Mouse (Mus musculus): Measurements from ENCODE around the gene Gucd1.
"Not testable (repeated sequence)": the region's sequence is repeated elsewhere in the genome, so short reads cannot be mapped to it uniquely, and the experiment has no call there.

Gene Gucd1

DNA sequence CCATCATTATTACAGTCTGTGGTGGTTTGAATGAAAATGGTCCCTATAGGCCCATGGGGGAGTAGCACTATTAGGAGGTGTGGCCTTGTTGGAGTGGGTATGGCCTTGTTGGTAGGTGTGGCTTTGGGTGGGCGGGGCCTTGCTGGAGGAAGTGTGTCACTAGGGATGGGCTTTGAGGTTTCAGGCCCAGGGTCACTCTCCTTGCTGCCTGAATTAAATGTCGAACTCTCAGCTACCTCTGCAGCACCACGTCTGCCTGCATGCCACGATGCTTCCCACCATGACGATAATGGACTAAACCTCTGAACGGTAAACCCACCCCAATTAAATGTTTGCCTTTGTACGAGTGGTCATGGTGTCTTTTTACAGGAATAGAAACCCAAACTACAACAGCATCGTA, 123.0 kb downstream of the Gucd1 start:
- no peak for DNase-seq (ENCODE audit: low read depth, low spot score)

DNA sequence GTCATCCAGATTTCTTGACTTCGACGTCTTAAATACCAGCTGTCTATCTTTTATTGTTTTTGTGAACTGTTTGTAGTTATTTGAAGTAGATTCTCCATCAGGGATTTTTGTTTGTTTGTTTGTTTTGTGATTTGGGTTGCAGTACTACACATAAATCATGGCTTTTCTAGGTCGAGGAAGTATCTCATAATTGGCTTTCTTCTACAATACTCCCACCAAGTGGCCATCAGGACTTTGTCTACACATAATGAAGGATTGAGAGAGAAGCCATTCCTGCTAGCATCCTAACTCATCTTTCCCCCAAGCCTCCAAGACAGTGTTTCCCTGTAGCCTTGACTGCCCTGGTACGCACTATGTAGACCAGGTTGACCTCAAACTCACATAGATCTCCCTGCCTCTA, 126.9 kb downstream of the Gucd1 start:
- no peak for DNase-seq (ENCODE audit: low read depth, low spot score)

DNA sequence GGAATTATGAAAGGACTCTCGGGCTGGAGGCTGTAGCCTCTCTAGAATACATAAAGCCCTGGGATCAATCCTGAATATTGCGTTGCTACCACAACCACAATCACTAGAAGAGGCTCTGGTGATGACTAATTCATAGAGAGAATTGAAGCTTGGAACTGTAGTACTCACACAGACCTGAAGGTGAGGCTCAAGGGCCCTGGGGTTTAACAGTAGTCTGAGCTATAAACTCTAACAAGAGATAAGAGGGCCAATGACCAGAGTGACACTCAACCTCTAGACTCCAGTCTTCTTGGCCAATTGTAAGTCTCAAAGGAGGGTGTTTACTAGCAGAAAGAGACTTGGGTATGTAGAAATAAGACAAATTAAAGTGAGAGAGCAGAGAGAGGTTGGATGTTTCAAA, 127.6 kb downstream of the Gucd1 start:
- DNase-seq (ENCODE audit: low read depth, low spot score) = no peak

DNA sequence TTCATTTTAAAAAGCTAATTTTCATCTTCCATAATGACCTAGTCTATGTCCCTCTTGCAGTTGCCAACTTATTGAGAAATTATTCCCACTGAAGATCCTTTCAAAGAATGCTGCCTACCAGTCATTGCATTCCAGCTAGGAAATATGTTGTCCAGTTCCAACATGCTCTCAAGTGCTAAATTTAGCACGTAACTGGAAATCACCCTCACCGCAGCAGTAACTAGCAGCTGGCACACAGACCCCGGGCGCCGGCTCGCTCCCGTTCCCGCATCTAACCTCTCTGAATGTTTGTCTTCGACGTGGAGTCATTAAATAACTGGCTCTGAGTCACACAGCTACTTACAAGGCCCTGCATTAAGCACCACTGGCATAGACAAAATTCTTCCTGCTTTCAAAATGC, 139.1 kb downstream of the Gucd1 start:
- DNase-seq (ENCODE audit: low read depth, low spot score) = no peak

DNA sequence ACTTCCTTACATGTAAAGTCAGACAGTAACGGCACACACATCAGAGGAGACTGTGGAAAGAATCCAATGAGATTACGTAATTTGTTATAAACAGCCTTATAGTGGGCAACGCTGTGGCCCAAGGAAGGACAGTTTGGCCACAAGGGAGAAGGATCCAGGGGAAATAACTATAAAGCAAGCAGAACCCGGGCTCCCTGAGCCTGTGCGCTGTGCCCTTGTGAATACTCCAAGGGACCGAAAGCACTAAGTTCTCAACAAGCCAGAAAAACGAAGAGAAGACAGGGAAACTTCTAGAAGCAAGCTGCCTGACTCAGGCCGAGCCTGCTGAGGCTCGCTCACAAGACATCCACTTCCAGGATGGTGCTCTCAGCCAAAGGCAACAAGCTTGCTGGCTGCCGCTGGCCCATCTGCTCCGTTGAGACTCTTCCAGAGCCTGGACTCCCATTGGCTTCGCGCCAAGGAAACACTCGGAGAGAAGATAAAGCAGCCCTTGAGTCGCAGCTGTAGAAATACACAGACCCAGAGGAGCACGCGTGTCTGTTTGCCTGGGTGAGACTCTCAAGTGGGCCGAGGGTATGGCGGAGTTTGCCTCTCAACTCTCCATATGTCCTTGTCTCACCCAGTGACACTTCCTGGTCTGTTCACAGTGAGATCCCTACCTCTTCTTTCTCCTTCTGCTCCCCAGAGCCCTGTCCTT, 144.0 kb downstream of the Gucd1 start:
- peak; percentile 10 for DNase-seq (ENCODE audit: low read depth, low spot score)

DNA sequence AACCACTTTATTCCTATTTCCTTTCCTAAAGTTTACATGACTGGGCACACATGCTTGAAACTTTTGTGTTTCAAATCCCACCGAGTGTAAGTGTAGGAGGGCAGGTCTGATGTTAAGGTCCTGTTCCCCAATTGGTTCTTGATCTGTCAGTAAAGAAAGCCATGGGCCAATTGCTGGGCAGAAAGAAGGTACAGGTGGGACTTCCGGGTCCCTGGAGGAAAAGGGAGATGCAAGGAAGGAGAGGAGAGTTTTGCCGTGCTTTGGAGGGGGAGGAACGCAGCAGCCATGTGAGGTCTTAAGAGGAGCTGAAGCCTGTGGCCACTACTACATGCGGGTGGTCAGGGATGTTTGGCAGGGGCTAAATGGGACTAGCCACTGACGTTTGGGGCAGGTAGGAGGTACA, 152.5 kb downstream of the Gucd1 start:
- no peak for DNase-seq (ENCODE audit: low read depth, low spot score)

DNA sequence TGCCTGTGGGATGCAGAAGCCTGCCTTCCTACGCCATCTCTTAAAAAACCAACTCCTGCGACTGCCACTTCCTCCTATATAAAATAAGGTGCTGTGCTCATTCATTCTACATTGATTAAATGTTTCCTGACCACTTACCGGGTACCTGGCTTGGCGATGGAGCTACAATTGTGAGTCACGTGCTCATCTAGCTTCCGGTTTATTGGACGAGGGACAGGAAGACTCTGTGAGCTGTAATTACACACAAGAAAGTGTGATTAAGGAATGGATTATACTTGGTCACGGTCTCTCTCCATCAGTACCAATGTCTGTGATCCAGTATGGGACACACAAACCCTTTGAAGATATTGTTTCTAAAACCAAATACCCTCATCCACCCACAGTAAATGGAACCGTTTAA, 153.0 kb downstream of the Gucd1 start:
- no peak for DNase-seq (ENCODE audit: low read depth, low spot score)

DNA sequence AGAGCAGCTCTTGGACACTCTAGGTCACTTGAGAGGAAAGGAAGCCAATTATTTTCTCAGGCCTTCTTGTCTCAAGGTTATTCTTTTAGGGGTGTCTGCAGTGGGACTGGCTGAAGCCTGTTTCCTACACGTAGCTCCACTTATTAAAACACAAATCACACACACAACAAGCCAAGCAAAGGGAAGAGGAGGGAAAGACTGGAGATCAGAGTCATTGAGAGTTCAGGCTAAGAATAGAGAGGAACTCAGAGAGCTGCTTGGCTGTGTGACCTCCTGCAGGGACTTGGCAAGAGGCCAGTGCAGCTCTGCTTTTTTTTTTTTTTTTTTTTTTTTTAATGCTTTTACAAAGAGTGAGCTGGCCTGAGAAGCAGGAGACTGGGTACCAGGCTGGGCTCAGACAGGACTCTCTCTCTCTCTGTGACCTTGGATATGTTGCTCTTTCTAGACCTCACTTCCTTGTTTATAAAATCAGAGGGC, 153.5 kb downstream of the Gucd1 start:
- DNase-seq (ENCODE audit: low read depth, low spot score) = peak; percentile 16

DNA sequence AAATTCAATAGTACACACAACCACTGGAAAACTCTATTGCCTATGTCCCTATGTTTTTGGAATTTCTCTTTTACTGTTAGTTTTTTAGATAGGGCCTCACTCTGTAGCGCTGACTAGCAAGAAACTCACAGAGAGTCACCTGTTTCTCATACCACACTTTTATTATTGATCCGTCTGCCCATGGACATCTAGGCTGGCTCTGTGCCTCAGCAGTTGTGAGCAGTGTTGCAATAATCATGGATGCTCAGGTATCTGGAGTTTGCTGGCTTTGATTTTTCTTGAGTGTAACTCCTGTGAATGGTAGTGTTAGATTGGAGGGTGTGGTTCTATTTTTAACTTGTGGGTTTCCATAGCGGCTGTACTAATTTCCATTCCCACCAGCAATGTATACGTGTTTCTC, 162.4 kb downstream of the Gucd1 start:
- no peak for DNase-seq (ENCODE audit: low read depth, low spot score)

DNA sequence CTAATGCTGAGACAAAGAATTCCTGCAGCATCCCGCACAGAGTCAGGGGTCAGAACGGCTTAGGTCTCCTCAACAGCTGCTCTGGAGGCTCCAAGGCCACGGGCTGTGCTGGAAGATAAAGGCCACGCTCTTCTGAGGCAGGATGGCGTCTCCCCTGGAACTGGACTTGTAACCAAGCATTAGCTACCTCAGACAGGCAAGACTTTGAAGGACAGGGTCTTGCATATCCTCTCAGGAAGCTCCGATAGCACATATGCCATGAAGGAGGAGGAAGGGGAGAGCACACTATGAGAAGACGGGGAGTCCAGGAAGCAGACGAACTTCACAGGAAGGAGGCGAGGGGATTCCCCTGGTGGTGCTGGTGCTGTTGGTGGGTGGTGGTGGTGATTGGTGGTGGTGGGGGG, 163.9 kb downstream of the Gucd1 start:
- DNase-seq (ENCODE audit: low read depth, low spot score) = not testable (repeated sequence)

DNA sequence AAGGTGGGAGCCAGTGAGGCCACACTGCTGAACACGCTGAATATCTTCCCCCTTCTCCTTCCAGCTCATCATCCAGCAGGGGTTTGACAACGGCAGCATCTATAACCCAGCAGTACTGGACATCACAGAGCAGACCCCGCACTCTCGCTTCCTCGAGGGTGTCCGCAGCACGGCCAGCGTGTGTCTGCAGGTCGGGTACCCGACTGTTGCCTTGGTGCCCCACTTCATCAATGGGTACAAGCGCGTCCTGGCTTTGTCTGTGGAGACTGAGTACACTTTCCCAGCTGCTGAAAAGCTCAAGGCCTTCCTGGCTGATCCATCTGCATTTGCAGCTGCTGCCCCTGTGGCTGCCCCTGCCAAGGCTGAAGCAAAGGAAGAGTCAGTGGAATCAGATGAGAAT, 165.2 kb downstream of the Gucd1 start:
- DNase-seq (ENCODE audit: low read depth, low spot score) = no peak

DNA sequence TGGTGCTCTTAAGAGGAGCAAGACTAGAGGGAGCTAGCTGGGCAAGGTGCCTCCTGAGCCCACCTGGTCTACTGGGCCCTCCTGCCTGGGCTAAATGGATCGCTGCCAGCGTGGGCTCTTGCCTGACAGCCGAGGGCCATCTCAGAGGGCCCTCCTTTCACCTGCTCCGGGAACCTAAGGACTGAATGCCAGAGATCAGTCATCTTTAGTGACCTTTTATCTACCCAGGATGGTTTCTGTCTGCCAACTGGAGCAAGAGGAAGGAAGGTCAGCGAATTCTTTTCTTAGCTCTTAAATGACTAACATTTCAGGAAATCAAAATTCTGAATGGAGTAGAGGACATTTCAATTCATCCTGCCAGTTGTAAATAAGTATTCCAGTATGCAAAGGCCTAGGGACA, 167.2 kb downstream of the Gucd1 start:
- DNase-seq (ENCODE audit: low read depth, low spot score) = no peak

DNA sequence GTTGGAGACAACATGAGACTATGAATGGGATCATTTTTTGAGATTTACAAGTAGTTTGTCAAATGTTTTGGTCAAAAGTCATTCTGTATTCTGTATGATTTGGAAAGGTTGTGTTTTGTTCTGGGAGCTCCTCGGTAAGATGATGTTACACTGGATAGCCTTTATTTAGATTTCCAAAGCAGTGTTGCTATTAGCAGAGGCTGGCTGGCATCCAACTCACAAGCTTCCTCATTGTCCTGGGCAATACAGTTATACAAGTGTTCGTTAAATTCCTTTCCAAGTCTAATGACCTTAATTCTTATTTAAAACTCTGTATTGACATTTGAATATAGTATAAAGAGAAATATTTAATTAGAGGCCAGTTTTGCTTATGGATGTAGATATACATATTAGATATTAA, 172.5 kb downstream of the Gucd1 start:
- no peak for DNase-seq (ENCODE audit: low read depth, low spot score)

DNA sequence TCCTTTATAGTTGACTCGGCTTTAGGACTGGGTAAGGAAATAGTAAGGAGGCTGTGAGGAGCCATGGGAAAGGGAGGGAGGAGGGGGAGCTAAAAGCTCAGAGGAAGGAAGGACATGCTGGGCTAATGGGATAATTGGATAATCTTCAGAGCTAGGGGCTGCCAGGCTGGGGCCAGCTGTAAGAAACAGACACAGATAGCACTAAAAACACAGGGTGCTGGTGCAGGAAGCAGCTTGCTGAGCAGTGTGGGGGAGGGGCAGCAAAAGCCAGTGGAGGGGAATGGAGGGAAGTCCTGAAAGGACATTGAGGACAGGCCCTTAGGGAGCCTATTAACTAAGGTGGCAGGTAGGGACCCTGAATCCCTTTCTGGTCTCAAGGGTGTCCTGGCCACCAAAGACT, 173.2 kb downstream of the Gucd1 start:
- not testable (repeated sequence) for DNase-seq (ENCODE audit: low read depth, low spot score)

DNA sequence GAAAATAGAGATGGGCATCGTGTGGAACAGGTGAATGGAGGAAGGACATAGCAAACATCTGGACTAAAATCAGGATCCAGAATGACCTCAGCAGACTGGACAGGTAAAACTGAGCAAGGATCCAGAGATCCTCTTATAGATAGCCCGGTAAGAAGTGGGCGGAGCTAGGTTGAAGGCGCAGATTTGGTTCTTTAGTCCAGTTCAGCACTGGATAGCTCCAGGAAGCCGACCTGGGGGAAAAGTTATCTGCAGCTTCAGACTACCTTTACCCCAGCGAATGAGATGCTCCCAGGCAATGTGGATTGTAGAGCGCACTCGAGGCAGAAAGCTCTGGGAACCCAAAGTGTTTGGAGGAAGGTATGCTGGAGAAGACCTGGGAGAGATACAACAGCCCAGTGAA, 175.8 kb downstream of the Gucd1 start:
- DNase-seq (ENCODE audit: low read depth, low spot score) = no peak

DNA sequence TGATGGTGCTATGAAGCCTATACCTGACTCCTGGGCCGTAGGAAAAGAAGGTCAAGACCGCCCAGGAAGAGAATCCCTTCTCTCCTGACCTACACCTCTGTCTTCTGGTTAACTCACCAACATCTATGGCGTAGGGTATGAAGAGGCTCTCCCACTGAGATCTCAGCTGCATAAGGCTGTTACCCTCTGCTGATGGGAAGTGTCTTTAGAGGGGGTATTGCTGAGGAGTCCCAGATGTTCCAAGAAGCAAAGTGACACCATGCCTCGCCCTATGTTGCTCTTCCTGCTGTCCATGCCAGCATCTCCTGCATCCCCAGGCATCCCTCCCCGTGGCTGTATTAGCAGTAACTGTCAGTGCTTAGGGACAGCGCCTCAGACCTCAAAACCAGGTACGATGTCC, 178.4 kb downstream of the Gucd1 start:
- DNase-seq (ENCODE audit: low read depth, low spot score) = no peak

DNA sequence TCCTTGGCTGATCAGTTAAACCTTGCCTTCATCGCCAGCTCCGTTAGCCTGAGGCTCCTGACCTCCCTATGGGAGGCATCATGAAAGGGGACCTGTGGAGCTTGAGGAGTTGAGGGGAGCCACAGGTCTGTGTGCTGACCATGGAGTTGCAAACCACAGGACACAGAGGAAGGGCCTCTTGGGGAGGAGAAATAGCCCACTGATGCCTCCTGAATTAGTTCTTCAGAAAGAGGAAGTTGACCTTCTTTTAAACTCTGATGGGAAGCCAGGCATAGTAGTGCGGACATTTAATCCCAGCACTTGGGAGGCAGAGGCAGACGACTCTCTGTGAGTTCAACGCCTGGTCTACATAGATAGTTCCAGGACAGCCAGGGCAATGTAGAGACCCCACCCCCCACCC, 178.9 kb downstream of the Gucd1 start:
- no peak for DNase-seq (ENCODE audit: low read depth, low spot score)

DNA sequence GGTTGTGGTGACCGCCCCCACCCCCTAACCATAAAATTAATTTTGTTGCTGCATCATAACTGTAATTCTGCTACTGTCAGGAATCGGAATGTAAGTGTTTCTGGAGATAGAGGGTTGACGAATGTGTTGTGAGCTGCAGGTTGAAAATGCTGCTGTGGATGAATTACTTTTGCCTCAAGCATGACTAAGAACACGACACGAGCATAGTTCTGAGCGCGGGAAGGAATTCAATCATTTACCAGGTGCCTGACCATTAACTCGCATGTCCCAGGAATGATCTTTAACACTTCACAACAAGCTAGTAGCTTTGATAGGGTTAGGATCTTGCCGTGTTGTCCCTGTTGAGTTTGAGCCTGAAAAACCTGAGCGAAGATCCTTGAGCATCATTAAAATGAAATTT, 180.5 kb downstream of the Gucd1 start:
- DNase-seq (ENCODE audit: low read depth, low spot score) = no peak

DNA sequence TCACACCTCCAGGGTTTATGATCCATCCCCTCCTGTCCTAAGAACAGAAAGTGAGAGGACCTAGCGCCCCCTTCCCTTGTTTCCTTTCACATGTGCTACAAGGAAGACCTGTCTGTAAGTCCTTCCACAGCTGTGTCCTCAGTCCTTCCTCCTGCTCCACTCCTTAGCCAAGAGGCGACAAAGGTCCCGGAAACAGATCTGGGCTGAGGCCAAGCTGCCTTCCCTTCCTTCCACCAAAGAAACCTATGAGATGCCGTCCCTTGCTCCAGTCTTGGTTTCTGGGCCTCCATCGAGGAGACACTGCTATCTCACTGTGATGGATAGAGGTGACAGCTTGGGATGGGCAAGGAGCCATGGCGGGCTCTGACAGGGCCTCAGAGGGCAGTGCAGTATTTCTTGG, 182.7 kb downstream of the Gucd1 start:
- DNase-seq (ENCODE audit: low read depth, low spot score) = no peak

DNA sequence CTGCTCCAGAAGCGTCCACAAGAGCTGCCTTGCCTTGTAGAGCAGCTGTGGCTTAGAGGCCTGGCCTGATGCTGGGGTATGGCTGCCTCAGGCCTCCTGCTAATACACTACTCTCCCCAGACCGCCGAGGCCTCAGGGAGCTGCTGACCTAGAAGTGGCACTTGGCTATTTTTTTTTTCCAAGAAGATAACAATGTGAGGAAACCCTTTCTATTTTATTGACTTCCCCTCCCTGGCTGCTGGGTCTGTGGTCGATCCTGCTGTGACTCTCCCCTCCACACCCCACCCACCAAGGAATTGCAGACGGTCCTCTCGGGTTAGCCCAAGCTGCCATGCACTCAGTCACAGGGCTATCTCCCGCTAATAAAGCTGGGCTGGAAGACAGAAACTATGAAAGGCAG, 183.6 kb downstream of the Gucd1 start:
- DNase-seq (ENCODE audit: low read depth, low spot score) = no peak

DNA sequence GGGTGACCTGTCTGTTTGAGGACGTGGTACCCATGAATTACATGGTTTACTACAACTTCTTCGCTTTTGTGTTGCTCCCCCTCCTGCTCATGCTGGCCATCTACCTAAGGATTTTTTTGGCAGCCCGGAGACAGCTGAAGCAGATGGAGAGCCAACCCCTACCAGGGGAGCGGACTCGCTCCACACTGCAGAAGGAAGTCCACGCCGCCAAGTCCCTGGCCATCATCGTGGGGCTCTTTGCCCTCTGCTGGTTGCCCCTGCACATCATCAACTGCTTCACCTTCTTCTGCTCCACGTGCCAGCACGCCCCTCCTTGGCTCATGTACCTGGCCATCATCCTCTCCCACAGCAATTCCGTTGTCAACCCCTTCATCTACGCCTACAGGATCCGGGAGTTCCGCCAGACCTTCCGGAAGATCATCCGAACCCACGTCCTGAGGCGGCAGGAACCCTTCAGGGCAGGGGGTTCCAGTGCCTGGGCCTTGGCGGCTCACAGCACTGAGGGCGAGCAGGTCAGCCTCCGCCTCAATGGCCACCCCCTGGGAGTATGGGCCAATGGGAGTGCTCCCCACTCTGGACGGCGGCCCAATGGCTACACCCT, 184.5 kb downstream of the Gucd1 start:
- DNase-seq (ENCODE audit: low read depth, low spot score) = no peak

DNA sequence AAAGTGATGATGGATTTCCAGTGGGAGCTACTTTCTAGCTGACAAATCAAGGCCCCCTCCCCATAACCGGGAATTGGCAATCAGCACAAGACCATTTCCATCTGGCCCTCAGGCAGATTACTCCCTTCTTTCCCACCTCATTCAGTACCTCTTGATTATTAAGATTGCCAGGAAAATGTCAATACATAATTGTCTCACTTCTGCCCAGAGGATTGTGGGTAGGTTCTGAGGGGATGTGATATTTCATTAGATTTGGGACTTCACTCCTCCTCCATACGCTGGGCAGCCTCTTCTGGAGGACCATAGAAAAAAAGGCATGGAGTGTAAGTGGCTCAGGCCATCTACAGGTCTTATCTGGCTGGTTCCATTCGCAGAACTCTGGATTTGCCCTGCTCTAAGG, 185.5 kb downstream of the Gucd1 start:
- no peak for DNase-seq (ENCODE audit: low read depth, low spot score)

DNA sequence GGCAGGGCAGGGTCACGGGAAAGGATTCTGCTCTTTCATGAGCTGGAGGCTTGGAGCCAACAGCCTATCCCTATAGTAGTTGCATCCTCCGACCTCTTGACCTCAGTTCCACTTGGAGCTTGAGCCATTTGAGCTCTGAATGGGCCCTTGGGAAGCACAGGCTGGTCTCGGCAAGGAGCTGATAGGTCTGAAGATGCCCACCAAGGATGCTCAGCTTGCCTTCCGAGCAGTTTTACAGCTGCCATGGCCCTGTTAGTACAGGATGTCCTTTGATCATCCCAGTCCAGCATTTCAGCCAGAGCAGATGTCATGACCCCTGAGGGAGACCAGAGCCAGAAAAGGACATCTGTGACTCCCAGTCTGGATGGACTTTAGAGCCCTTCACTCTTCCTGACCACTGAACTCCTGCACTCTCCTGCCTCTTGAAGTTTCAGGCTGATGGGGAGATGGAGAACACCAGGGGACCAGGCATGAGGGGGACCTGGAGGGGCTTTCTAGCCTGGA, 189.5 kb downstream of the Gucd1 start:
- DNase-seq (ENCODE audit: low read depth, low spot score) = no peak

DNA sequence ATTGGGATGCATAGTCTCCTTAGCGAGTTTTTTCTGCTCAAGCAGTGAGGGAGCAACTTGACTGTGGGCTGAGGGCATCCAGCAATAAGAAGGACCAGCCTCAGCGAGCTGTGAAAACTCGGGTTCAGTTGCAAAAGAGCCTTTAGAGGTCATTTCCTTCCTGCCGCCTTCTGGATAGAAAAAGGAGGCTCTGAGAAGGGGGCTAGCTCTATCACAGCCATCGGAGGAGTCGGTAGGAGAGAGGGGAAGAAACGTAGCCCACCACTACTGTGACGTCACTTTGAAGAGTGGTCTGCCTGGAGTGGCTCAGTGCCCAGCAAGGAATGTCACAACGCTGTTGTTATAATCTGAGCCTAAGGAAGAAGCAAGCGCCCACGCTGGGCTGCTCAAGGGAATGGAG, 190.7 kb downstream of the Gucd1 start:
- DNase-seq (ENCODE audit: low read depth, low spot score) = no peak
